Mouse (Mus musculus): ENCODE measurements around the gene Tk2.
"Not testable (repeated sequence)": the region's sequence is repeated elsewhere in the genome, so short reads cannot be mapped to it uniquely, and the experiment has no call there.

DNA sequence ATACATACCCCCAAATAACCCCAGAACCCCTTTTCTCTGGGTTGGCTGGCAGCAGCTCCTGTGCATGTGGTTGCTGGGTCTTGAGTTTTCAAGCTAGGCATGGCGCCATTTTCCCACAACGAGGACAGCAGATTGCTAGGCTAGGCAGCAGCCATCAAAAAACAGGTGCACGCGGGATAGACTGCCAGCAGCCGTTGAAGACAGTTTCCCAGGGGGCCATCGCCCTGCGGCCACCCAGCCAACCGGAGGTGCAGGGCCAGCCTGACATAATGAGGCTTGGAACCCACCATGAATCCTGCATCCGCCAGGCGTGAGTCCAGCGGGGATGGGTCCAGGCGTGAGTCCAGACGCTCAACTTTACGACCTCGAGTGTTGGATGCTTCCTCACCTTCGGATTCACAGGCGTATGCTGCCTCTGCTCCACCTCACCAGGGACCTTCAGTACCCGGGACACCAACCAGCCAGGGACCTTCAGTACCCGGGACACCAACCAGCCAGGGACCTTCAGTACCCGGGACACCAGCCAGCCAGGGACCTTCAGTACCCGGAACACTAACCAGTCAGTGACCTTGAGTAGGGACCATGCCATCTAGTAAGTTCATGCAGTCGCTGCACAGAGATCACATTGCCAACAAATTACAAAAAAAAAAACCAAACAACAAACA, 16.0 kb upstream of the Tk2 start:
- not testable (repeated sequence) for TF ChIP-seq POLR2A (IDR thresholded peaks at IDR 0.05; ENCODE audit: borderline replicate concordance, low read depth, low read length); CTCF (IDR thresholded peaks at IDR 0.05; ENCODE audit: low read depth, low read length)

All from bone marrow macrophage, adult 2 months (primary cell).